Mouse (Mus musculus): ENCODE results near the gene Lrpap1. TPM values are rescaled to one million over a fixed set of nuclear protein-coding genes. Genes with fewer than 3 reads are reported as not detected.

The Lrpap1 gene
- polyA plus RNA-seq, 1 experiment, result 113 TPM

DNA sequence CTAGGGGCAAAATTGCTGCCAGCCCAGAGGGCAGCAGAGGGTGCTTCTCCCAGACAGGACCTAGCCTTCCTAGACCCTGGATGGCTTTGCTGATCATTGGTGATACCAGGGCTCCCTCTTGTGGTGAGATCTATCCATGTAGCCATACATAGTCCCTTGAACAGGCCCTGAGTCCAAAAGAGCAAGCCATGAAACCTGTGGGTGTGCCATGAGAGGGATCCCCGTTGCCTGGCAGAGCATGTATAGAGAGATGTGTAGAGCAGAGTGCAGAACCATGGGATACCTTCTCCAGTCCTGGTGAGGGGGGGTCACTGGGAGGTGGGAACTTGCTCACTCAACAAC is 62.5 kb downstream of the Lrpap1 start:
- H3K4me3 ChIP-seq (ENCODE audit: insufficient read depth, low read length), result no peak overlapping the region
- H3K27ac ChIP-seq (ENCODE audit: insufficient read depth, low read length), result no peak overlapping the region
- no peaks in the 10 kb centered on the region for H3K4me1 ChIP-seq (ENCODE audit: control insufficient read depth, insufficient read depth, low read length)
- TF ChIP-seq POLR2A (IDR thresholded peaks at IDR 0.05; ENCODE audit: extremely low read depth, insufficient read depth, low read length) (no peak), CTCF (IDR thresholded peaks at IDR 0.05; ENCODE audit: extremely low read depth, insufficient read depth, low read length) (peak; percentile 98)

DNA sequence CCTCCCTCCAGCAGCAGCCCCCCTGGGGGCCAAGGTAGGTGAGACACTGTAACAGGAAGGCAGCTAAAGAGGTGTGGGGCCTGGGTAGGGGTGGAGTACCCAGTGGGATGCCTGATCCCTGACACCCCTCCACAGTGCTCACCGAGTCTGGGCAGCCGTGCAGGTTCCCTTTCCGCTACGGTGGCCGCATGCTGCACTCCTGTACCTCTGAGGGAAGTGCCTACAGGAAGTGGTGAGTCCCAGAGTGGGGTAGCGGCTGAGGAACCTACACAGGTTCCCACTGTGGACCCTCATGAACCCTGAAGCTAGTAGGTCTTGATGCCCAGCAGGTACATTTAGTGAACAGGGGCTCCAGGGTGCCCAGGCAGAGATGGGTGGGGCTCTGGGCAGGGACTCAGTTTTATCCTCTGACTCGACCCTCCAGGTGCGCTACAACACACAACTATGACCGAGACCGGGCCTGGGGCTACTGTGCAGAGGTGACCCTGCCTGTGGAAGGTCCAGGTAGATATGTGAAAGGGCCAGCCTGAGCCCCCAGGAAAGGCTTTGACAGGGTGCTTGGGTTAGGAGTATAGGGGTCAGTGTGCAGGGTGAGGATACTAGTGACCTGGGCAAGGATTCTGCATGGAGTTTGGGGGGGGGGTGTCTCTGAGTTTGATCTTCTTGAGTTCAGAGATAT is 63.0 kb downstream of the Lrpap1 start:
- Histone ChIP-seq H3K4me3 (ENCODE audit: insufficient read depth, low read length) (no peak overlapping the region), H3K4me1 (ENCODE audit: control insufficient read depth, insufficient read depth, low read length) (no peaks in the 10 kb centered on the region), H3K27ac (ENCODE audit: insufficient read depth, low read length) (no peak overlapping the region)
- TF ChIP-seq CTCF (IDR thresholded peaks at IDR 0.05; ENCODE audit: extremely low read depth, insufficient read depth, low read length), result no peak
- TF ChIP-seq POLR2A (IDR thresholded peaks at IDR 0.05; ENCODE audit: extremely low read depth, insufficient read depth, low read length), result no peak

Other genes starting within 250 kb of the Lrpap1 start
- 6.4 and 9.1 TPM in 2 replicates for gene Msantd1, start 197.8 kb downstream of the Lrpap1 start, polyA plus RNA-seq (2012; rRNA removed)
- gene Rgs12, start 156.3 kb downstream of the Lrpap1 start, polyA plus RNA-seq (2012; rRNA removed), result 35.4 and 40.9 TPM in 2 replicates
- 0.44 and 0.45 TPM in 2 replicates for gene Hgfac, start 64.3 kb downstream of the Lrpap1 start, polyA plus RNA-seq (2012; rRNA removed)
- 17.1 and 17.7 TPM in 2 replicates for gene Dok7, start 49.0 kb downstream of the Lrpap1 start, polyA plus RNA-seq (2012; rRNA removed)
- 12.9 and 13.2 TPM in 2 replicates for gene Adra2c, start 172.6 kb upstream of the Lrpap1 start, polyA plus RNA-seq (2012; rRNA removed)